Mouse (Mus musculus) liver, adult 2 months (tissue): Measurements from ENCODE around the gene Pgm2.

Source experiments
- CTCF ChIP-seq: fragments of 200-500 bp; IDR thresholded peaks from 2 replicates; pipeline ENCODE4 v1.5.1; 2011; ENCODE audit warnings: low read depth, low read length, control low read depth
- POLR2A ChIP-seq: fragments of 200-500 bp; IDR thresholded peaks from 2 replicates; pipeline ENCODE4 v1.6.1; 2011; ENCODE audit warnings: low read length, control low read depth; ENCODE audit not compliant: insufficient read depth; ENCODE audit errors: extremely low read depth

DNA sequence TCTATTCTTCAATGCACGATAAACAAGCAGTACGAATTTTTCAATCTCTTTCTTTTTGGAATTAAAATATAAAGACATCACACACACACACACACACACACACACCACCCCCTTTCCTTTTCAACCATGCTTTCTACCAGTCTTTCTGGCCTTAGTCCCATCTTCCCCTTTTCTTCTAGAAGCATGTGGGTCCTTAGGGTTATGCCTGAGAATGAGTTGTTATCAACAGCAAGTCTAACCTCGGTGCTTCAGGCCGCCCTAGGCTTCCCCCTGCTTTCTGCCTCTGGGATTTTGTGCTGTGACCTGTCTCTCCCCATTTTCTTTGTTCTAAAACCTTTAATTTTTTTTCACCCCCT is 13.3 kb upstream of the Pgm2 start:
- TF ChIP-seq POLR2A (no peak), CTCF (no peak)
